Mouse (Mus musculus) forelimb bud, embryonic 11.5 days (tissue): ENCODE data around the gene Abl2.
A peak's percentile ranks its signal among the peaks of the same experiment; 100 is the strongest.

Experiments used
- DNase-seq: peaks from one replicate; pipeline ENCODE4 v3.0.0-alpha.2; 2012; ENCODE audit warnings: low read depth, low spot score

Abl2 gene

GRCm38 (mm10) chr1:156669208-156669983, 110.8 kb downstream of the Abl2 start:
- DNase-seq, result no peak

- no peak for DNase-seq
These were observed 113.3 kb downstream of the Abl2 start for GRCm38 (mm10) chr1:156671921-156672320.

DNA sequence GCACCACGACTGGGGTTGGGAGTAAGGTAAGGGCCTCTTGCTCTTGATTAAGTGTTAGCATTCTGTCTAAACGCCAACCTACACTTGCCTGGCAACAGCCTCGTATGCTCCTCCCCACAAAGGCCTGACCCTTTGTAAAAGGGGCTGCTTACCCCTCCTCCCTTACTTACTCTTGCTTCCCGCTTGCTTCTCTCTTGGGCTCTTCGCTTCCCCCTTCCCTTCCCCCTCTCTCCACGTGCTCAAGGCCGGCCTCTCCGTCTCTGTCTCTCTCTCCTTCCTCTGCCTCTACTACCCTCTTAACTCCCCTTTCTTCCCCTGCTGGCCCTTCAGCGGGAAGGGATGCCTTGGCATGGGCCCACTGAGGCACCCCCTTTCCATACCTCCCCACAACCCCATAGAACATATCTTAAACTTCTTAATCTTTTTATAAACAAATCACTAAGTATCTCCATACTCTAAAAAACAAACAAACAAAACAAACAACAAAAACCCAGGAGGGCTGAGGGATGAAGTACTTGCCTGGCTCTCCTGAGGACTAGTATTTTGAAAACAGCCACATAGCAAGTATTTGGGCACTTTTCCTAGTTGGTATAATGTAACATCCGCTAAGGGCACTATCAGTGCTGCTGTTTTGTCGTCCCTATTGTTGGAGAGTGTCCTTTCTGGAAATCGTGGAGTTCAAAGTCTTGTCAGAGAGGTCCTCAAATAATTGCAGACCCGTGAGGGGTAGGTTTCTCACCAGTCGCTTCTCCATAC, 114.3 kb downstream of the Abl2 start:
- DNase-seq, result no peak

GRCm38 (mm10) chr1:156673476-156674194, 115.0 kb downstream of the Abl2 start:
- no peak for DNase-seq

DNA sequence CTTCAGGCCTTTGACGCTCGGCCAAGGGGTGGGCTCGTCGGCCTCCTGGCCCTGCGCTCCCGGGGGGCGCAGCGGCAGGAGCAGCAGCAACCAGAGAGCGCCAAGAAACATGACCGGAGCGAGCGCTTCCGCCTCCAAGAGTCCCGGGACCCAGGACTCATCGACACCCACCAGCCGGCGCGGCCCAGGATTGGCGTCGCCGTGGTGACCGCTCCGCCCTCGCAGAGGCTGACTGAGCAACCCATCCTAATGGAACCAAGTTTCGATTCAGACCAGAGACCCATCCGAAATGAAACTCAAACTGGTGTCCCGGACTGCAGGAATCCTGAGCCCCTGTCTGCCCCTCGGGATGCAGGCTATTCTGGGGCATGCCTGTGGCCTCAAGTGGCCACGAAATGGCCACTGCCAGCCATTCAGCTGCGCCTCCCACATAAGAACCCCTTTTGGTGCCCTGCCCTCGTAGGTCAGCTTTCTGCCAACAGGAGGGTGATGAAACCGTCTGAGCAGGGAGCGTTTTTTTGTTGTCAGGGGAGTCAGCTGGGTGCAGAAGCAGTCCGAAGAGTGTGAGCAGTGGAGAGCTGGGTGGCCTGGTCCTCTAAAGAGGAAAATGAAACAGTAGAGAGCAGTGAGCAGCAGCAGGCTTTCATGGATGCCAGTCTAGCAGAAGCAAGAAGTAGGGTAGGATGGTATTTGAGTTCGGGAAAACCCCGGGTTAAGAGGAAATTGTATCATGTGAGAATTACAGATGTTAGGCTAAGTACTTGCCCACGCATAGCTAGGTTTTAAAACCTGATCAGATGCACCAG, 115.8 kb downstream of the Abl2 start, which contains the start of gene Tor3a:
Gene Tor3a (minus strand): TSS at position 162 of the 806 bp plus-strand sequence.
- DNase-seq, result peak; percentile 48

- peak; percentile 82 for DNase-seq
These were observed 117.6 kb downstream of the Abl2 start for GRCm38 (mm10) chr1:156676171-156676570.

GRCm38 (mm10) chr1:156676596-156676995, 118.0 kb downstream of the Abl2 start:
- DNase-seq, result no peak

DNA sequence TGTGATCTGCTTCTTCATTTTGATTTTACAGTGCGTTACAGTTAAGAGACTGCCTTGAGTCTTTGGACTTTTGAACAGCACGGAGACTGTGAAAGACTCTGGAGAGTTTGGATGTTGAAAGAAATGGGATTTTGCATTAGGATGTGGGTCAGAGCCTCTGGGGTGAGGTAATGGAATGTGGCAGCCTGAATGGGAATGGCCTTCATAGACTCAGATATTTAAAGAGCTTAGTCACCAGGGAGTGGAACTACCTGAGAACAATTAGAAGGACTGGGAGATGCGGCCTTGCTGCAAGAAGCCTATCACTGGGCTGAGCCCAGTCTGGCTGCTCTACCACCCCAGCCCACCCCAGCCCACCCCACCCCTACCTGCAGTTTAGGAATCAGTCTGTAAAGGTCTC, 118.6 kb downstream of the Abl2 start:
- no peak for DNase-seq

DNA sequence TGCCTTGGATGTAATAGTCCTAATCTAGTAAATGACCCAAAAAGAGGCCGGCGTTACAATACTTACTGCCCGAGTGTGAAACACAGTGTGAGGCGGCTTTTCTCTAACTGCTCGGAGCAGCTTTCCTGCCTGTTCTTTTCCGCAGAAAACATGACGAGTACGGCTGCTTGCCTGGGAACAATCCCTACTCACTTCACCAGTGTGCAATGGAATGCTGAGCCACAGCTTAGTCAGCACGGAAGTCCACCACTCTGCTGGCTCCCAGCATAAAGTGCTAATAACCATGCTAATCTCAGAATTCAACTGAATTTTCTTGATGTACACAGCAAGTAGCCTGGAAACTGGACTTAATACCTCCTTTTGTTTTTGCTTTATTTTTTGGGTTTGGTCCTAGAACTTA, 121.0 kb downstream of the Abl2 start:
- DNase-seq, result no peak

DNA sequence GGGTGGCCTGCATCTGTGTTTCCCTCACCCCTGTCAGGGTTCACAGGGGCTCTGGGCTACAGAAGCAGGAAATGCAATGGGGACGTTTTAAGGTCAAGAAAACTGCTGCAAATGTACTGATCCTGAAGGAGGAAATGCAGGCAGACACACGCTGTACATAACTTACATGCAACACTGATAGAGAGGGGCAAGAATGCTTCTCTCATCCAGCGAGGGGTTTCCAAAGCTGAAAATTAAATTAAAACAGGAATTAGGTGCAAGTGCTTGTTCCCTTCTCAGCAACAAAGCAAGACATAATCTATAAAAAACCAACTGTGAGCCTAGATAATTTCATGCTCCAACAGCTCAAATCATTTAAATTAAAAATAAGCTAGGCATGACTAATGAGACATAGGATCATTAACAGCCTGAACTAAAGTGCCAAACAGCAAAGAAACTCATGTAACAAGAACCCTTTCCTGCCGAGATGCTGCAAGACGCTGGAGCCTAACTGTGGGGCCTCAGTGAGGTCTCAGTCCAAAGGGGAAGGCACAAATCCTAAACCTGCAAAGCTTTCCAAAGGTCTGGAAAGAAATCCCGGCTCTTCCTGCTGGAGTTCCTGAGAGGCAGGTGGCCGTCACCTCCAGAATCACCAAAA, 127.6 kb downstream of the Abl2 start:
- DNase-seq, result no peak
